In the genomic region with DNA sequence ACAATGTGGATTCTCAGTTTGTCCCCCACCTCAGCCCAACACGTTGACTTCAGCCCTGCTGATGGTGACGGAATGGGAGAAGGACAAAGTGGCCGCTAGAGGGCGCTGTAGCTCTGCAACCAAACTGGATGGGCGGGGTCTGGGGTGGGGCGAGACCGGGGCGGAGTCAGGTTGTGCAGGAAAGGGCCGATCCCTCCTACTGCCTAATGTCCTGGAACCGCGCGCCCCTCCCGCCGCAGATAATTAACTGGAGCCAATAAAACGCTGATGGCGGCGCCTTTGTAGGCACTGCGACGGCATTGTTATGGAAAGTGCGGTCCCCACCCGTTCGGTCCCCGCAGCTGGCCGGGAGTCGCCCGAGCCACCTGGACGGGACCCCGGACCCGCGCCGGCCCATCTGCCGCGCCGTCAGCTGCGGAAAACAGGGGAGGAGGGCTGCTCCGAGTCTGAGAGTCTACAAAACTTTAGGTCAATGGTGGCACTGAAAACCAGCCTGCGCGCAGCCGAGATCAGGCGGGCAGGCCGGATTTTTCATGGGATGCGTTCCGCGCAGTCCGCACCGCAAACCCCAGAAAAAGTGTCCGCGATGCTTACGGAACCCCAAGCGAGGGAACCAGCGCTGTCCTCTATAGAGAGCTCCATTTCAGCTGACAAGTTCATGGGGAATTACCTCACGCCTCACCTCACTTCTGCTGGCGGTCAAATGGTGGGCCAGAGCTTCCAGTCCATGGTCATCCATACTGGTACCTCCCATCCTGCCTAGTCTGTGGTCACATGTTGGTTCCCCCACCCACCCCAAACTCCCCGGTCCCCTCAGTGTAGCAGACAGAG, we compare ENCODE assay signal across 8 mouse cellular contexts. TPM values are rescaled to one million over a fixed set of nuclear protein-coding genes. Genes with fewer than 3 reads are reported as not detected.
DNase-seq lines count a peak whose midpoint lies in the region; ATAC-seq and TF ChIP-seq lines count a peak whose summit lies in the region.

No protein-coding gene starts in this region.

- TF ChIP-seq CTCF in intestine, postnatal 0 days (IDR thresholded peaks at IDR 0.05; ENCODE audit: low read depth): peak; percentile 98

- H3K4me2 ChIP-seq in intestine, postnatal 0 days (replicated peaks; ENCODE audit: low read depth): peak overlapping the region; percentile 97
- H3K4me2 ChIP-seq in midbrain, embryonic 11.5 days: peak overlapping the region; percentile 83

- peak; percentile 94 for DNase-seq in adrenal gland, postnatal 14 days
- DNase-seq in embryonic facial prominence, embryonic 10.5 days (ENCODE audit: low spot score): peak; percentile 97
- DNase-seq in left cerebral cortex, postnatal 36 days (ENCODE audit: low spot score in 2 of 2): peak; percentile 82 to 83
- peak; percentile 100 for DNase-seq in midbrain, embryonic 11.5 days (ENCODE audit: low spot score, missing footprints)
- peak; percentile 98 for DNase-seq in right cerebral cortex, postnatal 4 days
- peak; percentile 92 for DNase-seq in yolk sac, embryonic 10.5 days (ENCODE audit: low spot score)

- peak; percentile 90 for ATAC-seq in granulocyte monocyte progenitor cell, adult 5-6 weeks (replicated peaks; ENCODE audit: poor library complexity, severe bottlenecking)
- ATAC-seq in intestine, postnatal 0 days: peak; percentile 92
- peak; percentile 94 for ATAC-seq in midbrain, embryonic 11.5 days (ENCODE audit: low FRiP score)

- peak overlapping the region; percentile 70 for H3K4me3 ChIP-seq in embryonic facial prominence, embryonic 10.5 days
- H3K4me3 ChIP-seq in intestine, postnatal 0 days (ENCODE audit: low read depth, low read length): peak overlapping the region; percentile 57
- H3K4me3 ChIP-seq in midbrain, embryonic 11.5 days (ENCODE audit: low read depth, low read length): peak overlapping the region; percentile 50

- no peak overlapping the region for H3K9ac ChIP-seq in intestine, postnatal 0 days (ENCODE audit: low read depth, low read length)
- peak overlapping the region; percentile 63 for H3K9ac ChIP-seq in midbrain, embryonic 11.5 days (ENCODE audit: low read length)

- H3K4me1 ChIP-seq in embryonic facial prominence, embryonic 10.5 days: peaks cover 12% of the 10 kb centered on the region
- H3K4me1 ChIP-seq in intestine, postnatal 0 days (replicated peaks; ENCODE audit: control insufficient read depth, insufficient read depth, low read length): no peaks in the 10 kb centered on the region
- 0 out of 2 replicates have a peak, but pooled peaks cover 5% of the 10 kb centered on the region for H3K4me1 ChIP-seq in midbrain, embryonic 11.5 days (ENCODE audit: control insufficient read depth, insufficient read depth, low read length)

- H3K27me3 ChIP-seq in embryonic facial prominence, embryonic 10.5 days (replicated peaks; ENCODE audit: low read depth, poor library complexity, severe bottlenecking): peaks cover 74% of the 10 kb centered on the region
- peaks cover 22% of the 10 kb centered on the region; the same call in 1 of the 2 replicates for H3K27me3 ChIP-seq in intestine, postnatal 0 days (replicated peaks; ENCODE audit: control insufficient read depth, insufficient read depth, low read length)
- H3K27me3 ChIP-seq in midbrain, embryonic 11.5 days (ENCODE audit: control insufficient read depth, insufficient read depth, low read length): peaks cover 7% of the 10 kb centered on the region

- no peaks in the 10 kb centered on the region for H3K9me3 ChIP-seq in embryonic facial prominence, embryonic 10.5 days
- no peaks in the 10 kb centered on the region for H3K9me3 ChIP-seq in intestine, postnatal 0 days (ENCODE audit: control insufficient read depth)
- H3K9me3 ChIP-seq in midbrain, embryonic 11.5 days (ENCODE audit: control insufficient read depth, low read length): no peaks in the 10 kb centered on the region

- WGBS in embryonic facial prominence, embryonic 10.5 days: under 1% methylated on average over 54 of the region's 54 CpGs
- 1% methylated on average over 54 of the region's 54 CpGs for WGBS in intestine, postnatal 0 days
- WGBS in midbrain, embryonic 11.5 days: under 1% methylated on average over 54 of the region's 54 CpGs

- H3K27ac ChIP-seq in embryonic facial prominence, embryonic 10.5 days (replicated peaks): peak overlapping the region; percentile 79
- H3K27ac ChIP-seq in intestine, postnatal 0 days (ENCODE audit: low read depth, low read length): no peak overlapping the region
- peak overlapping the region; percentile 67 for H3K27ac ChIP-seq in midbrain, embryonic 11.5 days (ENCODE audit: low read depth, low read length)

- H3K36me3 ChIP-seq in embryonic facial prominence, embryonic 10.5 days (replicated peaks): no peaks in the 10 kb centered on the region
- no peaks in the 10 kb centered on the region for H3K36me3 ChIP-seq in intestine, postnatal 0 days (ENCODE audit: control insufficient read depth, insufficient read depth)
- no peaks in the 10 kb centered on the region for H3K36me3 ChIP-seq in midbrain, embryonic 11.5 days (ENCODE audit: control insufficient read depth, insufficient read depth, low read length)

- intact Hi-C loops in left cerebral cortex, postnatal 36 days (cut with DNase I): loop anchor here (5.0 to 10.0 kb wide), 4 partner anchors 58 to 335 kb away; no protein-coding TSS in a partner anchor

RNA-seq across cellular contexts. Expression of gene Slc52a3, which starts 33.2 kb away (rescaled TPM):
- total RNA-seq in adrenal gland, postnatal 14 days (2021): 1.6 and 2.4 TPM in 2 replicates
- polyA plus RNA-seq in embryonic facial prominence, embryonic 10.5 days (2016; fragmentation: Nextera tagmentation; extraction: Ambion mirVana): 0.63 and 0.80 TPM in 2 replicates
- total RNA-seq in granulocyte monocyte progenitor cell, adult 5-6 weeks (2014; fragmentation: Nextera tagmentation): not detected in 2 replicates
- total RNA-seq in granulocyte monocyte progenitor cell, adult 5-6 weeks (2017): not detected in 2 replicates
- 15.7 and 15.8 TPM in 2 replicates for polyA plus RNA-seq in intestine, postnatal 0 days (2015; fragmentation: Nextera tagmentation; extraction: Ambion mirVana)
- total RNA-seq in left cerebral cortex, postnatal 36 days (2021): 1 to 10 TPM; 2.2 to 3.2 TPM
- 0.64 and 0.88 TPM in 2 replicates for polyA plus RNA-seq in midbrain, embryonic 11.5 days (2014; fragmentation: Nextera tagmentation; extraction: Ambion mirVana)

RNA-seq across cellular contexts. Expression of gene Fam110a, which starts 49.4 kb away (rescaled TPM):
- 8.2 and 8.5 TPM in 2 replicates for total RNA-seq in adrenal gland, postnatal 14 days (2021)
- 48.4 and 55.0 TPM in 2 replicates for polyA plus RNA-seq in embryonic facial prominence, embryonic 10.5 days (2016; fragmentation: Nextera tagmentation; extraction: Ambion mirVana)
- 14.9 and 17.6 TPM in 2 replicates for total RNA-seq in granulocyte monocyte progenitor cell, adult 5-6 weeks (2014; fragmentation: Nextera tagmentation)
- 3.8 and 8.8 TPM in 2 replicates for total RNA-seq in granulocyte monocyte progenitor cell, adult 5-6 weeks (2017)
- 14.5 and 14.9 TPM in 2 replicates for polyA plus RNA-seq in intestine, postnatal 0 days (2015; fragmentation: Nextera tagmentation; extraction: Ambion mirVana)
- total RNA-seq in left cerebral cortex, postnatal 36 days (2021): 1 to 10 TPM; 7.5 to 8.9 TPM
- polyA plus RNA-seq in midbrain, embryonic 11.5 days (2014; fragmentation: Nextera tagmentation; extraction: Ambion mirVana): 85.9 and 96.4 TPM in 2 replicates

RNA-seq across cellular contexts. Expression of gene Scrt2, which starts 51.9 kb away (rescaled TPM):
- total RNA-seq in adrenal gland, postnatal 14 days (2021): 0.30 and 0.33 TPM in 2 replicates
- 0.93 and 1.5 TPM in 2 replicates for polyA plus RNA-seq in embryonic facial prominence, embryonic 10.5 days (2016; fragmentation: Nextera tagmentation; extraction: Ambion mirVana)
- total RNA-seq in granulocyte monocyte progenitor cell, adult 5-6 weeks (2014; fragmentation: Nextera tagmentation): not detected in 2 replicates
- total RNA-seq in granulocyte monocyte progenitor cell, adult 5-6 weeks (2017): not detected in 2 replicates
- polyA plus RNA-seq in intestine, postnatal 0 days (2015; fragmentation: Nextera tagmentation; extraction: Ambion mirVana): not detected in 2 replicates
- total RNA-seq in left cerebral cortex, postnatal 36 days (2021): 10 to 100 TPM; 14.5 to 18.5 TPM
- 10.0 and 11.0 TPM in 2 replicates for polyA plus RNA-seq in midbrain, embryonic 11.5 days (2014; fragmentation: Nextera tagmentation; extraction: Ambion mirVana)

Comparison
In these comparisons a context has a peak if more than half of its experiments do, and no peak if none do; other contexts are left out.
1. RNA of gene Scrt2, which starts 51.9 kb away (total RNA-seq): 14.5 to 18.5 TPM in left cerebral cortex, postnatal 36 days; 0.30 to 0.33 TPM in adrenal gland, postnatal 14 days and not detected in granulocyte monocyte progenitor cell, adult 5-6 weeks; every median in the first group is over 10 times any median in the second.
2. Peak in every context shown above with its lines, with median percentiles within 50 percentile points of each other: DNase-seq, H3K4me3 ChIP-seq and ATAC-seq.